Mouse (Mus musculus) spleen, adult 2 months (tissue): ENCODE data around the gene Fam217b. TPM values are rescaled to one million over a fixed set of nuclear protein-coding genes. Genes with fewer than 3 reads are reported as not detected.

Experiments
- DNase-seq, 2 experiments: peaks; one replicate each; pipeline versions ENCODE4 v3.0.0 to v3.0.0-alpha.2; 2012 to 2021; ENCODE audit warnings: low spot score in 2 of 2, low read depth in 1 of 2
- H3K27ac ChIP-seq: fragments of 200-500 bp; 2 replicates; pipeline ENCODE4 v1.5.1; 2012; ENCODE audit warnings: low read length, inconsistent platforms; ENCODE audit not compliant: insufficient read depth
- H3K27me3 ChIP-seq: fragments of 200-500 bp; 2 replicates; pipeline ENCODE4 v1.6.1; 2012; ENCODE audit warnings: mild to moderate bottlenecking, moderate library complexity, low read length, inconsistent platforms; ENCODE audit not compliant: control insufficient read depth, insufficient read depth
- H3K36me3 ChIP-seq: fragments of 200-500 bp; 2 replicates; pipeline ENCODE4 v1.6.1; 2012; ENCODE audit warnings: mild to moderate bottlenecking, low read length, inconsistent platforms; ENCODE audit not compliant: control insufficient read depth, insufficient read depth
- H3K4me1 ChIP-seq: fragments of 200-500 bp; 2 replicates; pipeline ENCODE4 v1.6.1; 2011; ENCODE audit warnings: inconsistent platforms; ENCODE audit not compliant: control insufficient read depth, insufficient read depth, insufficient read length
- H3K4me3 ChIP-seq: fragments of 200-500 bp; 2 replicates; pipeline ENCODE4 v1.5.1; 2011; ENCODE audit warnings: mild to moderate bottlenecking, inconsistent platforms; ENCODE audit not compliant: insufficient read depth, insufficient read length; ENCODE audit errors: extremely low read depth
- CTCF ChIP-seq: fragments of 200-500 bp; IDR thresholded peaks from 2 replicates; pipeline ENCODE4 v1.5.1; 2011; ENCODE audit warnings: mild to moderate bottlenecking, inconsistent platforms; ENCODE audit not compliant: insufficient read depth, insufficient read length, insufficient replicate concordance; ENCODE audit errors: extremely low read depth
- POLR2A ChIP-seq: fragments of 200-500 bp; IDR thresholded peaks from 2 replicates; pipeline ENCODE4 v1.6.1; 2011; ENCODE audit warnings: low read depth, low read length, inconsistent platforms
- WGBS: fragments of 180-500 bp; shearing (Covaris S2); methylation state at CpG from one replicate; pipeline ENCODE4 v1.1.7; 2018; 5-methylcytosine and 5-hydroxymethylcytosine counted together
- polyA plus RNA-seq: library from polyadenylated mRNA; depleted of rRNA; stranded (reverse); fragments of >200 nt; gene quantifications from 2 replicates; pipeline ENCODE4 v1.2.3, GENCODE M21; 2012; rRNA removed

The Fam217b gene
- polyA plus RNA-seq, 1 experiment = 0.57 TPM

DNA sequence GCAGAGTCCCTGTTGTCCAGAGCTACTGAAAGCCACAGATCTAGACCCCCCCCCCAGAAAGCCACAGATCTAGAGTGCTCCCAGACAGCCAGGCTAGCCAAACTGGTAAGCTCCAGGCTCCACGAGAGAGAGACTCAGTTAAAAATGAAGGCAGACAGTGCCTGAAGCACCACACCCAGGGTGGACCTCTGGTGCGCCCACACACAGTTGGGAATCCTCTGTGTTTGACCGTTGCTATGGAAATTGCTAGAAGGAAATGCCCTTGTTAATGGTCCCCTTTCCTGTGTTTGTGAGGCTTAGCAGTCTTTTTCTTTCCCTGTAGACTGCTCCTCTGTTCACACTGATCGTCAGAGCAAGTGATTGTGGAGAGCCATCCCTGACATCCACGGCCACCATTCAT, 46.0 kb downstream of the Fam217b start:
- Histone ChIP-seq H3K36me3 (no peaks in the 10 kb centered on the region), H3K4me3 (no peak overlapping the region), H3K27me3 (no peaks in the 10 kb centered on the region), H3K4me1 (no peaks in the 10 kb centered on the region), H3K27ac (no peak overlapping the region)
- TF ChIP-seq POLR2A = no peak
- no peak for TF ChIP-seq CTCF
- WGBS = 50% methylated on average over 5 of the region's 5 CpGs
- DNase-seq = no peak

DNA sequence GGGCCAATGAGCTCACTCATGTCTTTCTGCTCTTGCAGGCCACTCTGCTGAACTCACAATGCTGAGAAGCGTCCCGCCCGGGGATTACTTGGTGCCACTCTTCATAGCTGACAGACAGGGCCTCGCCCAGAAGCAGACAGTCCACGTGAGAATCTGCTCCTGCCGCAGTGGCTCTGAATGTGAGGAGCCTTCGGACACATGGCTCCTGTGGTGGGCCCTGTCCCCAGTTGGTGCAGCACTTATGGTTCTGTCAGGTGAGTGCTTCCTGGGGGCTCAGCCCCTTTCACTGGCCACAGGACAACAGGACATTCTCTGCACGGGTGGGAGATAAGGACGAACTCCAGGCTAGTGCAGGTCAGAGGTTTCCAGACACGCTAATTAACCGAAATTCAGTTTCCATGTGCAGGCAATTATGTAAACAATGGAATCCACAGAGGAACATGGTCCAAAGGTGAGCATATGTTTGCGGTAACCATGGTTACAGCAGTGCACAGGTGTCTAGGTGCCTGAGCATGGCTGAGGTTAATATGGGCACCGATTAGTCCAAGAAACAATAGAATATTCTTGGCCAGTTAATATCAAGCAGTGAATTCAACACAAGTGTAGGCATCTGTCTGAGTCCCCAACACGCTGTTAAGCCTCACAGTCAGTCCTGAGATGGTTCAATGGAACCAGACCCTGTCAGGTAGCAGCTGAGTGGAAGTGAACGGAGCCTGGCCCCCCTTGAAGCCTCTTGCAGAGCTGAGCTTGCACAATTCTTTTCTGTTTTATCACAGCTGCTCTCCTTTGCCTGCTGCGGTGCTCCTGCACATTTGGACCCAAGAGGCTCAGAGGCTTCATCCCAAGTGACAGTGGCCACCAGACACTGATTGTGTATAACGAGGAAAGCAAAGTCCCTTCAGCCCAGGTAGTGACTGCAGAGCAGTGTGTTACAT, 57.5 kb downstream of the Fam217b start:
- no peak for DNase-seq
- Histone ChIP-seq H3K4me1 (no peaks in the 10 kb centered on the region), H3K4me3 (no peak overlapping the region), H3K27ac (no peak overlapping the region), H3K36me3 (no peaks in the 10 kb centered on the region), H3K27me3 (no peaks in the 10 kb centered on the region)
- TF ChIP-seq CTCF (no peak), POLR2A (no peak)
- 88% methylated on average over 17 of the region's 17 CpGs for WGBS

DNA sequence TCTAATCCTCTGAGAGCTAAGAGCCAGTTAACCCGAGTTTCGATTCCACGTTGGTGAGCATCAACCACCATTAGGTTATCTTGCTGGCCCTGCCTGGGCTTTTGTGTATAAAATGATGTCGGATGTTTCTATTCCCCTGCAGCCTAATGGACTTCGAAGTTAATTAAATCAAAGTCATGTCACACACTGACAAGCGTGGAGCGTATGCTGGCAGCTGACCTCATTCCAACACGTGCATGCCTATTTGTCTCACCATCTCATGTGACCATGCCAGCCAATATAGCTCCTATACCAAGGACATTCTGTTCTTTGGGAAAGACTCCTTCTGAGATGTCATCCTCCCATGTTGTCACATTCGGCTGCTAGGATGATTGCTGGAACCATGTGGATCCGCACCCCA, 59.6 kb downstream of the Fam217b start:
- H3K27me3 ChIP-seq = no peaks in the 10 kb centered on the region
- DNase-seq = no peak
- no peaks in the 10 kb centered on the region for H3K36me3 ChIP-seq
- H3K27ac ChIP-seq = no peak overlapping the region
- 87% methylated on average over 10 of the region's 10 CpGs for WGBS
- no peak for TF ChIP-seq CTCF
- no peak for TF ChIP-seq POLR2A
- H3K4me3 ChIP-seq = no peak overlapping the region
- H3K4me1 ChIP-seq = no peaks in the 10 kb centered on the region

Other genes starting within 250 kb of the Fam217b start
- gene Sycp2, start 6.8 kb upstream of the Fam217b start, polyA plus RNA-seq = not detected in 2 replicates
- 1.7 and 3.0 TPM in 2 replicates for gene Ppp1r3d, start 52 bp upstream of the Fam217b start, polyA plus RNA-seq
- gene Cdh26, start 16.0 kb downstream of the Fam217b start, polyA plus RNA-seq = not detected in 2 replicates